Mouse (Mus musculus) embryo, embryonic 9.5 days (tissue): ENCODE data around the gene Rab21.

Experiments used
- DNase-seq: peaks from one replicate; pipeline ENCODE4 v3.0.0-alpha.2; 2017; ENCODE audit errors: extremely low spot score

Rab21 gene

GRCm38 (mm10) chr10:115281381-115281780, 34.0 kb downstream of the Rab21 start:
- no peak for DNase-seq

DNA sequence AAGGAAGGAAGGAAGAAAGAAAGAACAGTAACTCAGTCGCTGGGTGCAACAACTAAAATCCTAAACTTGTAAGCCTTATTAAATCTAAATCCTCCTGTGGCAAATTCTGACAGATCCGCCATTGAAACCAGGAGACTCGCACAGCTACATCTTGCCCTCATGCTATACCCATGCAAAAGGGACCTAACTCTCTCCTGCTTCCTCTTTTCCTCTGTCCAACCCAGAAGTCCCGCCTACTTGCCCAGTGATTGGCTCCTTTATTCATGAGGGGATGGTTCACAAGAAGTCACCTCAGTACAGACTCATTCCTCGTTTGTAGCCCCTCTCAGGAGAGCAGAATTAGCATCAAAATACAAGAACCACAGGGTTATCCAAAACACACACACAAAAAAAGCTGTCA, 43.7 kb downstream of the Rab21 start:
- no peak for DNase-seq

DNA sequence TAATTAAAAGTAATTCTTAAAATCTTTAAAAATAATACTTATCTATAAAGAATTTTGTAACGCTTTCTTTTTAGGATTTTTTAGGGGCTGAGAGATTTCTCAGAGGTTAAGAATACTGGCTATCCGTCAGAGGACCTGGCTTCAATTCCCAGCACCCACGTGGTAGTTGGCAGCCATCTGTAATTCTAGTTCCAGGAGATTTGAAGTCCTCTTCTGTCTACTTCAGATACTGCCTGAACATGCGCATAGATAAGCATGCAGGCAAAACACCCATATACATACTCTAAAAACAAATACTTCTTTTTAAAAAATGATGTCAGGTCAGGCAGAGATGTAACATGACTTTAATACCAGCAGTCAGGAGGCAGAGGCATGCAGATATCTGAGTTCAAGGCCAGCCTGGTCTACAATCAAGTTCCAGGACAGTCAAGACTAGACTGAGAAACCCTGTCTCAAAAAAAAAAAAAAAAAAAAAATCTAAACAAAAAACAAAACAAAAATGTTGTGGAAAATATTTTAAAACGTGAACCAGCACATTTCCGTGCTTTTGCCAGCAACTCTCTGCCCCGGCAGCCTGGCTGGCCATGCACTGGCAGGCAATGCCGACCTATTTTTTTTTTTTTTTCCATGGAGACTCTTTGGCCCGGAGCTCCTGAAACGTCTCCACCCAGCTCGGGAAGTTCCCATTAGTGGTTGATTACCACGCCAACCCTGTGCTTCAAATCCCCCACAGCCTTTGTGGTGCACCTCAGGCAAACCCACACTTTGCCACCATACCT, 44.6 kb downstream of the Rab21 start:
- no peak for DNase-seq

DNA sequence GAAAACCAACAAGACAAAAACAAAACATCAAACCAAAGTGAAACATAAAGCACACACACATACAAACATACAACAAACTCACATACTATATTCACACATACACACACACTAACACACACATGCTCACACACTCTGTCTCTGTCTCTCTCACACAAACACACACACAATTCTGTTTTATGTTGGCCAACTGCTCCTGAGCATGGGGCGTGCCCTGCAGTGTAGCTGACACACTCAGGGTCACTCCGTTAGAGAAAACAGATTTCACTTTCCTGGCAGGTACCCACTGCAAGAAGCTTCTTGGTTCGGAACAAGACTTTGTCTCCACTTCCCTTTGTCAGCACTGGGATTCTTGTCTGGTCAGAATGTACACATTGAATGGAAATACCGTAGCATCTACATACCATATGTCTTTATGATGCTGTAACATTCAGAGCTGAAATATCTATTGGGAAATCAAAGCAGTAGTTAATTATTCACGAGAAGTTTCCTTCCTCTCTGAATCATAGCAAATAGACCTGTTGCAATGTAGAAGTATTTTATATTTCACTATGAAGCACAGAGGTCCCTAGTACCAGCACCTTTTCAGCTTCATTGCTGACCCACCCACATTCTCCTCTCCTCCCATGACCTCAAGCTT, 52.4 kb downstream of the Rab21 start:
- no peak for DNase-seq

DNA sequence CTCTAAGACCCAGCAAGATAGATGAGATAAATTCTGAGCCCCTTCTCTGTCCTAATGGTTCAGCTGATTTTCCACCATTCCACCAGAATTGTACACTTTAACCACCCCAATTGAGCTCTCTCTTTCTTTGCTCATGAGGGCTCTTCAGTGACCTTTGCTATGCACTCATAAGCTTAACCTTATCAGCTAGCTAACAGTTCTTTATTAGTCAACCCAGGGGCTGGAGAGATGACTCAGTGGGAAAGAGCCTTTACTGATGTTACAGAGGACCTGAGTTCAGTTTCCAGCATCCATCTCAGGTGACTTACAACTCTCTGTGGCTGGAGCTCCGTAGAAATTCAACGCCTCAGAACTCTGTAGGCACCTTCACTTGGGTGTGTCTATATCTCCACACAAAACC, 53.1 kb downstream of the Rab21 start:
- DNase-seq, result no peak

- DNase-seq, result no peak
These were observed 54.0 kb downstream of the Rab21 start for GRCm38 (mm10) chr10:115261428-115261827.

- DNase-seq, result no peak
These were observed 59.2 kb downstream of the Rab21 start for GRCm38 (mm10) chr10:115256162-115256561.

DNA sequence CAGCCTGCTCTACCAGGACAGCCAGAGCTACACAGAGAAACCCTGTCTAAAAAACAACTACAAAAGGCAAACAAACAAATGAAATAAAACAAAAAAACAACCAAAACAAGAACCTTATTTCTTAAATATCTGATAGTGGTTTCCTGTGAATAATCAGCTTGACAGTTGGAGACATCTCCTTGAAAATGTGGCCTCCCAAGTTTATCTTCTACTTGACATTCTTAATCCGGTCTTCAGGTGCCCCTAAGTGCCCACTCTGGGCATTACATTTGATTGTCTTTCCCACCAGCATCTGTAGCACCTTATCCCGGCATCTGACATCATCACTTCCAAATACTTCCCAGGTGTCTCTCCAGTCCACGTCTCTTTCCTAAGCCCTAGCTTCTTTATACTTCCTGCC, 61.9 kb downstream of the Rab21 start:
- no peak for DNase-seq

GRCm38 (mm10) chr10:115252321-115252757, 63.1 kb downstream of the Rab21 start:
- DNase-seq, result peak; percentile 43

DNA sequence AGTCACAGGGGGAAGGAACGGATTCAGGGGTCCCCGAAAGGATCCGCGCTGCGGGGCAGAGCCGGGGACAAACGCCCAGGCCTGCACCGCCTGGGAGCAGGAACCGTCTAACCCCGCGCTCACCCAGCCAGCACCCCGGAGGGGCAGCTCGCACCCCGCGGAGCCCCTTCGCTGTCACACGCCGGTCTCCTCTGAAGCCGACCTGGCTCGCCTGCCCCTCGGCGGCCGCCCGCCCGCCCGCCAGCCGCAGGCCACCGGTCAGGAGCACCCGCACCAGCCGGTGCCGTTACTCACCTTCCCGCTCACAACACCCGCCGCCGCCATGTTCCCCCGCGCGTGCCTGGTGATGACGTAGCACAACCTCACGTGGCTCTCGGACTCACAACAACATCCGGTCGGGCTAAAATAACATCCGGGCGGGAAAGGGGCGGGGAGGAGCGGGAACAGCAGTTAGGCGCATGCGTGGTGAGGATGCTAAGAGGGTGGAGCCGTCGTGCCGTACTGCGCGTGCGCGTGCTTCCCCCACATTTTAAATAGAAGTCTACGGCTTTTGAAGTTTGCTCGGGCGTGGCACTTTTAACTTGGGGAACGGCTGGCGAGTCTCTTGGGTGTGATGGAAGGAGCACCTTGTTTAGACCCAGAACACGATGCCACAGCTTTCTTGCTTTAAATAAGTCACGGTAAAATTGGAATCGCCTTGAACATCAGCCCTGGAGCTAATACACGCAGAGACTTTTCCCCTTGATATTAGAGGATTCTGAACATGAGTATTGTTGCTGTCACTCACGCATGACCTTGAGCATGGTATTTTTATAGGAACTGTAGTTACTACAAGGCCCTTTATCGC, 64.1 kb downstream of the Rab21 start, which contains the start of gene Tbc1d15:
Gene Tbc1d15 (minus strand): TSS at position 380 of the 847 bp plus-strand sequence.
- peak; percentile 99 for DNase-seq

DNA sequence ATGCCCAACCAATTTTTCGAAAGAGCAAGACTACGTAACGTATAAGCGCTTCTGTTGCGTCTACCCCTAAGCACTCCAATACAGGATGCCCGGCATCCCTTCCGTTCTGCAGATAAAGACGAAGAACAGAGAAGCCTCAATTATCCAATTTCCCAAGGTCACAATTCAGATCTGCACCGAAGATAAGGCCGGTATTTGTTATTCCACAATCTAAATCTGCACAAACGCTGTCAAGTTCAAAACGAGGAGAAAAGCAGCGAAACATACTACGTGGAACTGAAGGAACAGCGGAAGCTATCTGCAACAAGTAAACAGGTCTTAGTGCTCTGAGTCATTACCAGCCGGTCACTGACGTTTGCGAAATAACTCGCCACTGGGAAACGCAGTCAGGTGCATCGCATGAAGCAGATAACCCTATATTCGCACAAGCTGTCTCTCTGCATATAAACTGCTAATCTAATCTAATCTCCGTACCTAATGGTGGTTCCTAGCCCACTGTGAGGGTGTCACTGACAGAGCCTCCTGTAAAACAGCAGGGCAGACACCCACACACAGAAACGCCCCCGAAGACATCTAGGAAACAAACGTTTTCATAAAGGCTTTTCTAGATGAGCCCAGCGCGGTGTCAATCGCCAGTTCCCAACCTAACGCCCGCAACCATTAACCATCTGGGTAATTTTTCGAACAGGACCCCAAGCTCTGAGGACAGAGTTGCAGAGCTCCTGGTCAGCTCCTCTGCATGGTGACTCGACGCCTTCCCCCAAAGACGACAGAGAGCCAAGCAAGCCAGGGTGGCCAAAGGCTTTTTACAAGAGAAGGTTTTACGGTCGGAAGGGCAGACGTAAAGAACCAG, 64.9 kb downstream of the Rab21 start:
- DNase-seq, result no peak

- no peak for DNase-seq
These were observed 67.4 kb downstream of the Rab21 start for GRCm38 (mm10) chr10:115248041-115248440.

GRCm38 (mm10) chr10:115245488-115245887, 69.9 kb downstream of the Rab21 start:
- DNase-seq, result no peak

- DNase-seq, result no peak
These were observed 74.3 kb downstream of the Rab21 start for GRCm38 (mm10) chr10:115241082-115241595.

- DNase-seq, result no peak
These were observed 77.5 kb downstream of the Rab21 start for GRCm38 (mm10) chr10:115237931-115238330.
